Mouse (Mus musculus) gastrocnemius, postnatal 10 days (tissue): Measurements from ENCODE around the gene Fibp. TPM values are rescaled to one million over a fixed set of nuclear protein-coding genes. Genes with fewer than 3 reads are reported as not detected.

ENCODE experiments used
- total RNA-seq, 2 experiments: library from RNA; stranded (reverse); gene quantifications; 2 replicates each; pipeline ENCODE4 v1.2.3; 2021

Gene Fibp
- total RNA-seq, 2 experiments from 2014 or later, result 53.2 to 54.6 TPM

Other genes with a start within 250 kb of the Fibp start
- 10 to 100 TPM; 10.3 to 11.1 TPM for gene Pacs1, start 187.5 kb upstream of the Fibp start, total RNA-seq
- 10 to 100 TPM; 81.9 to 88.6 TPM for gene Sf3b2, start 165.2 kb upstream of the Fibp start, total RNA-seq
- under 1 TPM; 0.28 to 0.47 TPM for gene Gal3st3, start 162.3 kb upstream of the Fibp start, total RNA-seq
- not detected for gene Catsper1, start 124.9 kb upstream of the Fibp start, total RNA-seq
- 1 to 10 TPM; 1.8 to 1.9 TPM for gene Cst6, start 111.0 kb upstream of the Fibp start, total RNA-seq
- 10 to 100 TPM; 14.0 to 15.6 TPM for gene Eif1ad, start 93.9 kb upstream of the Fibp start, total RNA-seq
- gene Banf1, start 93.4 kb upstream of the Fibp start, total RNA-seq, result 100 to 1,000 TPM; 128 to 150 TPM
- 10 to 100 TPM; 39.8 to 45.4 TPM for gene Sart1, start 71.9 kb upstream of the Fibp start, total RNA-seq
- under 1 TPM in 1 of 2 experiments, not detected in 1; 0.23 TPM for gene Tsga10ip, start 58.1 kb upstream of the Fibp start, total RNA-seq
- 100 to 1,000 TPM; 513 to 561 TPM for gene Drap1, start 35.6 kb upstream of the Fibp start, total RNA-seq
- 10 to 100 TPM; 47.8 to 50.5 TPM for gene AI837181, start 35.5 kb upstream of the Fibp start, total RNA-seq
- not detected for gene Fosl1, start 13.1 kb upstream of the Fibp start, total RNA-seq
- 1 to 10 TPM; 8.2 to 9.1 TPM for gene Ccdc85b, start 2.7 kb upstream of the Fibp start, total RNA-seq
- under 1 TPM in 1 of 2 experiments, not detected in 1; 0.50 TPM for gene Ctsw, start 7.9 kb downstream of the Fibp start, total RNA-seq
- 10 to 100 TPM; 29.9 to 42.9 TPM for gene Efemp2, start 13.3 kb downstream of the Fibp start, total RNA-seq
- gene Mus81, start 27.8 kb downstream of the Fibp start, total RNA-seq, result 10 to 100 TPM; 24.7 to 29.9 TPM
- 100 to 1,000 TPM; 305 to 378 TPM for gene Cfl1, start 29.8 kb downstream of the Fibp start, total RNA-seq
- gene 1700020D05Rik, start 43.2 kb downstream of the Fibp start, total RNA-seq, result 1 to 10 TPM in 1 of 2 experiments, under 1 TPM in 1; 0.47 to 1.4 TPM
- gene Snx32, start 49.9 kb downstream of the Fibp start, total RNA-seq, result 1 to 10 TPM; 5.1 to 7.2 TPM
- gene Ovol1, start 100.0 kb downstream of the Fibp start, total RNA-seq, result not detected
- gene Ap5b1, start 107.4 kb downstream of the Fibp start, total RNA-seq, result 1 to 10 TPM; 1.6 to 2.7 TPM
- gene Rnaseh2c, start 141.3 kb downstream of the Fibp start, total RNA-seq, result 10 to 100 TPM; 44.9 to 50.4 TPM
- gene Kat5, start 149.6 kb downstream of the Fibp start, total RNA-seq, result 10 to 100 TPM; 31.6 to 39.9 TPM
- gene Rela, start 176.9 kb downstream of the Fibp start, total RNA-seq, result 10 to 100 TPM; 20.0 to 28.8 TPM
- 10 to 100 TPM; 25.5 to 36.6 TPM for gene Sipa1, start 203.1 kb downstream of the Fibp start, total RNA-seq
- 10 to 100 TPM; 19.3 to 25.0 TPM for gene Map3k11, start 228.1 kb downstream of the Fibp start, total RNA-seq
- 10 to 100 TPM; 19.5 to 32.5 TPM for gene Pcnx3, start 228.3 kb downstream of the Fibp start, total RNA-seq
- not detected for gene Kcnk7, start 243.8 kb downstream of the Fibp start, total RNA-seq